Mouse (Mus musculus): ENCODE measurements around the gene Mrpl39.

The Mrpl39 gene

GRCm38 (mm10) chr16:84744703-84745490 lies 9.4 kb upstream of the Mrpl39 start:
- DNase-seq (ENCODE audit: low spot score): peak; percentile 1

- no peak for DNase-seq (ENCODE audit: low spot score)
Observed at GRCm38 (mm10) chr16:84737358-84737757, 1.8 kb upstream of the Mrpl39 start.

GRCm38 (mm10) chr16:84734806-84735165 lies 756 bp downstream of the Mrpl39 start:
- DNase-seq (ENCODE audit: low spot score): no peak

GRCm38 (mm10) chr16:84720670-84721069 lies 14.9 kb downstream of the Mrpl39 start:
- no peak for DNase-seq (ENCODE audit: low spot score)

GRCm38 (mm10) chr16:84718250-84718649 lies 17.3 kb downstream of the Mrpl39 start:
- DNase-seq (ENCODE audit: low spot score): no peak

GRCm38 (mm10) chr16:84717618-84718248 lies 17.8 kb downstream of the Mrpl39 start:
- DNase-seq (ENCODE audit: low spot score): no peak

GRCm38 (mm10) chr16:84716724-84717617 lies 18.6 kb downstream of the Mrpl39 start:
- no peak for DNase-seq (ENCODE audit: low spot score)

- DNase-seq (ENCODE audit: low spot score): no peak
Observed at GRCm38 (mm10) chr16:84716197-84716596, 19.3 kb downstream of the Mrpl39 start.

GRCm38 (mm10) chr16:84714978-84715377 lies 20.6 kb downstream of the Mrpl39 start:
- no peak for DNase-seq (ENCODE audit: low spot score)

GRCm38 (mm10) chr16:84713926-84714325 lies 21.6 kb downstream of the Mrpl39 start:
- no peak for DNase-seq (ENCODE audit: low spot score)

- no peak for DNase-seq (ENCODE audit: low spot score)
Observed at GRCm38 (mm10) chr16:84713156-84713555, 22.4 kb downstream of the Mrpl39 start.

GRCm38 (mm10) chr16:84708649-84709048 lies 26.9 kb downstream of the Mrpl39 start:
- no peak for DNase-seq (ENCODE audit: low spot score)

- DNase-seq (ENCODE audit: low spot score): no peak
Observed at GRCm38 (mm10) chr16:84707802-84708201, 27.7 kb downstream of the Mrpl39 start.

- DNase-seq (ENCODE audit: low spot score): no peak
Observed at GRCm38 (mm10) chr16:84706571-84706970, 29.0 kb downstream of the Mrpl39 start.

GRCm38 (mm10) chr16:84705507-84705906 lies 30.0 kb downstream of the Mrpl39 start:
- no peak for DNase-seq (ENCODE audit: low spot score)

GRCm38 (mm10) chr16:84704661-84705240 lies 30.8 kb downstream of the Mrpl39 start:
- DNase-seq (ENCODE audit: low spot score): no peak

GRCm38 (mm10) chr16:84703769-84704660 lies 31.5 kb downstream of the Mrpl39 start:
- DNase-seq (ENCODE audit: low spot score): no peak

GRCm38 (mm10) chr16:84703129-84703768 lies 32.3 kb downstream of the Mrpl39 start:
- DNase-seq (ENCODE audit: low spot score): peak; percentile 5

- DNase-seq (ENCODE audit: low spot score): peak; percentile 3
Observed at GRCm38 (mm10) chr16:84702230-84703128, 33.1 kb downstream of the Mrpl39 start.

GRCm38 (mm10) chr16:84701041-84701440 lies 34.5 kb downstream of the Mrpl39 start:
- DNase-seq (ENCODE audit: low spot score): no peak
